Mouse (Mus musculus) adrenal gland, adult 18-20 months (tissue): ENCODE data around the gene Rcan3. TPM values are rescaled to one million over a fixed set of nuclear protein-coding genes. Genes with fewer than 3 reads are reported as not detected.

Experiments
- microRNA-seq, 2 experiments: library from miRNA; unstranded; fragments of <30 nt; microRNA quantifications; one replicate each; pipeline ENCODE4 v1.2.0; 2021; ENCODE audit warnings: borderline number of aligned reads in 2 of 2
- total RNA-seq, 2 experiments: library from RNA; stranded (reverse); gene quantifications; 1 replicate in 1 of 2; 2 replicates in 1 of 2; pipeline ENCODE4 v1.2.3; 2021

Gene Rcan3
- total RNA-seq, 2 experiments from 2014 or later, result 14.2 to 15.3 TPM

Small RNAs within 50 kb of the gene (microRNA-seq; reads per million reads assigned to microRNA genes)
- 240 to 305 reads per million in 2 experiments for gene Mir700

Other genes with a start within 250 kb of the Rcan3 start
- 100 to 1,000 TPM in 1 of 2 experiments, 10 to 100 TPM in 1; 74.4 to 136 TPM for gene Clic4, start 161.0 kb downstream of the Rcan3 start, total RNA-seq
- 100 to 1,000 TPM in 1 of 2 experiments, 10 to 100 TPM in 1; 99.3 to 114 TPM for gene Srrm1, start 80.5 kb downstream of the Rcan3 start, total RNA-seq
- under 1 TPM in 1 of 2 experiments, not detected in 1; 0.26 TPM for gene Ncmap, start 35.6 kb downstream of the Rcan3 start, total RNA-seq
- under 1 TPM; 0.29 to 0.89 TPM for gene Stpg1, start 60.9 kb upstream of the Rcan3 start, total RNA-seq
- 10 to 100 TPM; 11.9 to 15.2 TPM for gene Nipal3, start 61.2 kb upstream of the Rcan3 start, total RNA-seq
- not detected for gene Grhl3, start 139.8 kb upstream of the Rcan3 start, total RNA-seq